Mouse (Mus musculus): Measurements from ENCODE around the gene Gm49601.

The Gm49601 gene

DNA sequence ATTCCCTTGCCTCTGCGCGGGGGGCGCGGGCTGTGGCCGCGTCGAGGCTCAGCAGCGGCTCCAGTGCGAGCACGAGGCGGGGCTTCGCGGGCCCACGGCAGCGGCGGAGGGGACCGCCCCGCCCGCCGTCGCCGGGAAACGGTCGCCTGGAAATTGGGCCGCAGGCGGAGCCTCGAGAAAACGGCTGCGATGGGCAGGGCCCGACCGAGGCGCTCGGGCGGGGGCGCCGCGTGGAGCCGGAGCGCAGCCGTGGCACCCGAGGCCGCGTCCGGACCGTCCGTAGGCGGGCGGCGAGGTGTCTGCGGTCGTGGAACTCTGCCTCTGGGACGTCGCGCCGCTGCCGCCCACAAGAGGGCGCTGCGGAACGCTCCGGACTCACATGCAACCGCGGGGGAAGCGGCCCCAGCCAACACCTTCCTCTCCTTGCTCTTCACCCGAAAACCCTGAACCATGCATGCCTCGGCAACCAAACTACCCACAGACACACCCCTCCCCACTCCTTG is at the start of gene Gm49601:
Gene Gm49601, minus strand, starts transcription at position 52 of the 503 bp plus-strand sequence.
- peak; percentile 59 to 72 for DNase-seq (ENCODE audit: low read depth in 2 of 2, low spot score in 2 of 2)

DNA sequence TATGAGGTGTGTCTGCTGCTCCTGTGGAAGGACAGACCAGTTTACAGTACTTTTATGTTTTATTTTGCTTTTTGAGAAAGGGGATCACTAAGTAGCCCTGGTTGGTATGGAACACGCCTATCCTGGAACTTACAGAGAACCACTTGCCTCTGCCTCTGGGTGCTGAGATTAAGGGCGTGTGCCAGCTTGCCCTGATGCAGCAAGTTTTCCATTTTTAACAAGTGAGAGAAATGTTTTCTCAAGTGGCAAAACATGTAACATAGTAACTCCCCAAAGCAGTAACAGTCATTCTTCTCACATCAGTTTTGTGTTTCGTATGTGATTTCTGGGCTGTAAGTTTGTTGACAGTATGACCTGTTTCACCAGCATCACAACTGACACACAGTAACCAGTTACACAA is 46.8 kb upstream of the Gm49601 start:
- DNase-seq (ENCODE audit: low read depth in 2 of 2, low spot score in 2 of 2), result no peak

DNA sequence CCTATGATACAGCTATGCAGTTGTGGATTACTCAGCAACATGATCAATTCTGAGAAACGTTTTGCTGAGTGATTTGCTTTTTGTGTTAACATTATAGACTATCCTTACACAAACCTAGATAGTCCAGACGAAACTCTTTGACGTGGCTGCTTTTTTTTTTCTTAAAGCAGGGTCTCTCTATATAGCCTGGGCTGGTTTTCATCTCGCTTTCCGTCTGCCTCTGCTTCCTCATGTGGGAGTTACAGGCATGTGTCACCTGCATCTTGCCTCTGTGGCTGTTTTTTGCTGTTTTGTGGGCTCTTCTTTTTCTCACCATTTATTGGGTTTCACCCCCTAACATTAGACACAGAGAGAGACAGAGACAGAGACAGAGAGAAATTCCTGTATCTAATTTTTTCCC is 45.8 kb upstream of the Gm49601 start:
- no peak for DNase-seq (ENCODE audit: low read depth in 2 of 2, low spot score in 2 of 2)

DNA sequence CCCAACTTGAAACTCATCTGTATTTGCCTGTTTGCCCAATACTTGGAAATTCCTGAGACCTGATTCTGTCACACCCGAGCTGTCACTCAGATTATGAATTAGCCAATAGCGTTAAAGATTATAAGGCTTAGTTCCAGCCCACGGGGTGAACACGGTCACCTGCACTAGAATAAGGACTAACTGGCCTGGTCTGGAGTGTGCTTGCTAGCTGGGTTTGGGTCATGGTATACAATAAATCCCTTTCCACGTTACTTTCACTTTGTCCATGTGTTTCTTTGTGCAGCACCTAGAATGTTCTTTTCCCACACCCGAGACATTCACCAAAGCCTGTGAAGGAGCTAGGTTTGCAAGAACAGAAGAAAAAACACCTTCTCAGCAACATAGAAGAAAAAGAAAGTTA is 43.7 kb upstream of the Gm49601 start:
- DNase-seq (ENCODE audit: low read depth in 2 of 2, low spot score in 2 of 2), result no peak

DNA sequence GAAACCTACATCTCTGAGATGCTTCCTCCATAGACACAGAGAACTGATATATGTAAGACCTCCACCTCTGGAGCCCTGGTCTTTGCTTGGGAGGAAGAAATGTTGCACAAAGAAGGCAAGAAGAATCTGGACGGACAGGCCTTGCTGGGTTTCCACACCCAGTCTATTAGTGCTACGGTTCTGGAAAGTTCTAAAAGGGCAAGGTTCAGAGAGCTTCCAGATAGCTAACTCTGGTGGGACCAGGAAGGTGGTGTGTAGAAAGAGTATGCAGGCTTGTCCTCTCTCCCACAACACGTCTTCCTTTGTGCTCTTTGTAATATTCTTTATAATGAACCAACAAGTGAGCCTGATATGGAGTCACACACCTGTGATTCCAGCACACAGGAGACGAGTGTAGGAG is 32.4 kb upstream of the Gm49601 start:
- no peak for DNase-seq (ENCODE audit: low read depth in 2 of 2, low spot score in 2 of 2)

DNA sequence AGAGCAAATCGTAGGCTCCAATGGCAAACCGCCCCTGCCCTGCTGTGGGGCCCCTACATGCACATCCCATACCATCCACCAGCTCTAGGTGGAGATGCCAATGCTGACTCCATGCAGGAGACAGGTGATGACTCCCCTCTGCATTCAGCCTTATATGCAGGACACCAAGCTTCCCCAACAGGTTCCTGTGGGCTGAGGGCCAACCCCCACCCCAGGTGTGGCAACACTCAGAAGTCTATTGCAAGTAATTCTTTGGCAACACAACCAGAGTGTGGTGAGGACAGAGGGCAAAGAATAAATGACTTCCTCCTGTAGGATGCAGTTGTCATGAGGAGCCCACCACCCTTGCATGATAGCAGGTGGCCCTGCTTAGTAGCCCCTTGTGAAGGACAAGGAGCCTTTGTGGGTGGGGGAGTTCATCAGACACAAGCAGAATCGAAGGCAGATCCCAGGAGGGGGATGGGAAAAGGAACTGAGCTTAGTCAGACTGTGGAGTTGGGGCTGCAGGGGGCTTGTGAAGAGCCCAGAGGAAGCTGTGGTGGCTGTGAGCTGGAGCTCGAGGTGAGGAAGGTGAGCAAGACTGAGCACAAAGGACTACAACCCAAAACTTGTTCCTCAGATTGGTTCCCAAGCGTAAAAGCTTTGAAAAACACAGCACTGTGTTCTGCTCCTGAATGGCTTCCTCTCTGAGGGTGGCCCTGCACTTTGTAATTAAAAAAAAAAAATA is 29.3 kb upstream of the Gm49601 start:
- no peak for DNase-seq (ENCODE audit: low read depth in 2 of 2, low spot score in 2 of 2)

DNA sequence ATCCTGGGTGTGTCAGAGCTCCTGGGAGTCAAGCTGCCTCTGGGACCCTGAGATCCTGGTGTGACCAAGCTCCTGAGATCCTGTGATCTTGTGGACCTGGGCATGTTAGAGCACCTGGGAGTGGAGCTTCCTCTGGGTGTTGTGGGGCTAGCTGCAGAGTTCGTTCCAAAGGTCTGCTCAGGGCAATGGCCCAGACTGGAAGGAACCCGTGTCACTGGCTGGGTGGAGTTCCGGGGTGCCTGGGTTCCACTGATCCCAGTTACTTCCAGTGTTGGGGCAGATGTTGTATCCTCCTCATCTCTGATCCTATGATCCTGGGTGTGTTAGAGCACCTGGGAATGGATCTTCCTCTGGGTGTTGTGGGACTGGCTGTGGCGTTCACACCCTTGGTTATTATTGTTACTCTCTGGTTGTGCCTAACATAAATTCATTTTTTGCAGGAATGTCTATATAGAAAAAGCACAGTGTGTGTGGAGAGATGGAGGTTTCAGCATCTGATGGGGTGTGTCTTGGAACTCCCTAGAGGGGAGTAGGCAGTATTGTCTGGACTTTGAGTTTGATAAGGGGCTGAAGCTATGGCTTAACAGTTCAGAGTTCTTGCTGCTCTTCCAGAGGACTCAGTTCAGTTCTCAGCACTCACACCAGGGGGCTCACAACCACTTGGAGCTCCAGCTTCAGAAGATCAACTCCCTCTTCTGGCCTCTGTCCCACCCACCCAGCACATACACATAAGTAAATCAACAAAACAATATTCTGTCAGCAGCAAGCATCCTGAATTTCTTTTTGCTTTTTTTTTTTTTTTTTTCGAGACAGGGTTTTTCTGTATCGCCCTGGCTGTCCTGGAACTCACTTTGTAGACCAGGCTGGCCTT is 27.3 kb upstream of the Gm49601 start:
- no peak for DNase-seq (ENCODE audit: low read depth in 2 of 2, low spot score in 2 of 2)

DNA sequence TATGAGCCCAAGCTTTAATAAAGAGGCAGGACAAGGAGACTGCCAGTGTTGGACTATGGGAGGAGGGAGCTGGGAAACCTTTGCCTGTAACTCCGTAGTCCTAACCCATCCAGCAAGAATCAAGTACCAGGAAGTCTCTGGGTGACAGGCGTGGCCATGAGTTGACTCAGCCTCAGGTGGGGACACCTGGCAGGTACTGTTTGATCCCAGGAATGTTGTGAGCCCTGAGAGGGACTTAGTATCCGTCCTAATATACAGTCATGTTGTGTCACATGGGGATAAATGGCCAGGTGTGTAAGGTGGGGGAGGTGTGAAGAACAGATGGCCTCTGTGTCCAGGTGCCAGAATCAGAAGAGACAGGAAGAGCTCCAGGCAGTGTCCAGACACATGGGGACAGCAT is 22.9 kb upstream of the Gm49601 start:
- no peak for DNase-seq (ENCODE audit: low read depth in 2 of 2, low spot score in 2 of 2)

DNA sequence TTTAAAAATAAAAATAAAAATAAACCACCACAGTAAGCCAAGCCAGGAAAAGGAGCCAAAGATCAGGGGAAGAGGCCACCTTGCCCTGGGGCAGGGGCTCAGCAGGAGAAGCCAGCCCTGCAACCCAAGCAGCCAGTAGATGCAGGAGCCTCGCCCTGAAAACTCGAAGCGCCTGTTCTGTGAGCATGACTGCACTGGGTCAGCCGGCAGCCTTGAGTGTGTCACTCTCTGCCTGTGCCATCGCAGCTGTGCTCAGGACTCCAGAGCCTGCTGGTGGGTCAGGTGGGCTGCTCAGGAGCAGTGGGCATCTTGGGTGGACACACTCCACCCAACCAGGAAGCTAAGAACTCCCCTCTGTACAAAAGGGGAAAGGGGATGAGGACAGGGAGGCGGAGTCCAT is 19.1 kb upstream of the Gm49601 start:
- DNase-seq (ENCODE audit: low read depth in 2 of 2, low spot score in 2 of 2), result no peak

DNA sequence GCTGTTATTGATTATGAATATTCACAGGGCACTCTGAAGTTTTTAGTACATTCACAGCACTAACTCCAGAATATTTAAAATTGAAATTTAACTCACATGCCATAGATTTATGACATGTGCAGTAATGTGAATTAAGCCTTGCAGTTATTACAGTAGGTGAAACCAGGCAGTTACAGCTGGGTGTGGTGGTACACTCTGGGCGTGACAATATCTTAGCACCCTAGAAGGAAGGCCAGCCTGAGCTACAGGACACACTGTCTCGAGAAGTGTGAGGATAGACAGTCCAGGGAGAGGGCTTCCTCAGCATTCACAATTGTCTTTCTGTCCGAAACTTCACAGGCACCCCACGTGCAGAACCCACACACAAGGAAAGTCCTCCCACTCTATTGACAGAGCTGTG is 18.3 kb upstream of the Gm49601 start:
- DNase-seq (ENCODE audit: low read depth in 2 of 2, low spot score in 2 of 2), result no peak

DNA sequence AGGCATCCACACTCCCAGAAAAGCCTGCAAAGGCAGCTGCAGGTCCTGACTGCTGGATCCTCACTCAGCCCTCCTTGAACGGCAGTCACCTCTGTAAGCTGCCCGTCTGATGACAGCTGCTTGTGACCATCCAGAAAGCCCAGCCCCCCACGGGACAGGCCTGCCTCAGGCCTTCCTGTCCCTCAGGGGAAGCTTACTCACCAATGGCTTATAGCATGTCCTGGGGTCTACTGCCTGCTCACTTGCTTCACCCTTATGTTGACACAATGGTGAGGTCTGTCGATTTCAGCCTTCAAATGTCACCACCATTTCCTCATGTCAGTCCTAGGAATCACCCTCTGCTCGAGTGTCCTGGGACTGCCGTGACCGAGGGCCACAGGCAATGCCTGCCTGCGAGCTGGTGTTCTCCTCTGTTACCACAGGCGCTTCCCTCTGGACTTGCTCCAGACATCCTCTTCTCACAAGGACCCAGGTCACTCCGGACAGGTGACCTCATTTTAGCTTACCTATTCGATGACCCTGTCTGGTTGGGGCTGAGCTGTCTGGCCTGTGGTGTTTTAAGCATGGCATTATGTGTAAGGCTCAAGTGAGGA is 17.3 kb upstream of the Gm49601 start:
- DNase-seq (ENCODE audit: low read depth in 2 of 2, low spot score in 2 of 2), result no peak

DNA sequence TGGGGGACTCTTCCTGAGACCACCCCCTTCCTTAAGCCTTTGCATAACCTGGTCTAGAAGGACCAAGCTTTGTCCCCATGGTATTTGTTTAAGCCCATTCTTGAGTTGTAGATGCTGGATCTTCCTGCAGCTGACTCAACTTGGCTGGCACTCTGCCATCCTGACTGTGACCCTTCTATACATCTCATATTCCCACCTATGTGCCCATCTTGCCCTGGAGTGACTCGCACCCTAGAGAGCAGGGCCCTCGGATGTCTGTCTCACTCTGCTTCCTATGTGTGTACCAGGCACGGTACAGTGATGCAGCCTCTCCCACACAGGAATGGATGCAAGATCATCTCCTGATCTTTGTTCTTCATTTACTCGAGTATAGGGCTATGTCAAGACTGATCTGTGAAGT is 16.7 kb upstream of the Gm49601 start:
- DNase-seq (ENCODE audit: low read depth in 2 of 2, low spot score in 2 of 2), result no peak

DNA sequence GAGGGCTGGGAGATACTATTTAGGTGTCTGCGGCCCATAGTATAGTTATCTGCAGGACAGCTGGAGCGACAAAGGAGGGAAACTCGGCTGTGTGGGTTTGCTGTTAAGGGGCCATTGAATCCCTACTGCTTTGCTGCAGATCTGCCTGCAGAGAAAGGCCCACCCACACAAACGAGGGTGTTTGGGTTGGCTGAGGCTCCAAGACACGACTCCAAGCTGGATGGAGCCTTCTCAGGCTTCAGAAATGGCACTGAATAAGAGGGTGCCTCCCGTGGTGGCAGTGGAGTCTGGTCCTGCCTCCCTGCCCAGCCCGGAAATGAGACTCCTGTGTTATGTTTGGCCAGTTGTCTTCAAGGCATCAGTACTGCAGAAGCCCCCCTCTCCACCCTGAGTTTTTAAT is 16.1 kb upstream of the Gm49601 start:
- no peak for DNase-seq (ENCODE audit: low read depth in 2 of 2, low spot score in 2 of 2)

DNA sequence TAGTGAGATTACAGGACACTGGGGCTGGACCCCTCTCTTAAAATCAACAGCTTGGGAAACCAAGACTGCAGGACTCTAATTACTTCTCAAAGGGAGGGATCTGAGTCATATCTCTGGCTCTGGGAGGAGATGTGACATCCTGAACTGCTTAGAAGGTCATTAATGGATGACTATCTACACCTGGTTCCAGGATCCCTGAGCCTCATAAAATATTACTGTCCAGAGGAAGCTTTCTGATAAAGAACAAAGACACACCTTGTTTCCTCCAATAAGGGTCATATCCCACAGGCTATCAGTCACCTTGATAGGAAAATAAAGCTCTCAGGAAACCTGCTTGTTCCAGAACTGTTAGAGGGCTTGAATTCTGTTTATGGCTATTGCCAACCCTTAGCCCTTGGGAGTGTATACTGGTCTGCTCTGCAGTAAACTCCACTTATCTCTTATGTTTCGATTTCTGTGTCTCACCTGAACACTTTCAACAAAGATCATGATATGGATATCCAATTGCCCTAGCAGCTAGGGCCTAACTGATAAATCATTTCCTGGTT is 13.2 kb upstream of the Gm49601 start:
- no peak for DNase-seq (ENCODE audit: low read depth in 2 of 2, low spot score in 2 of 2)

DNA sequence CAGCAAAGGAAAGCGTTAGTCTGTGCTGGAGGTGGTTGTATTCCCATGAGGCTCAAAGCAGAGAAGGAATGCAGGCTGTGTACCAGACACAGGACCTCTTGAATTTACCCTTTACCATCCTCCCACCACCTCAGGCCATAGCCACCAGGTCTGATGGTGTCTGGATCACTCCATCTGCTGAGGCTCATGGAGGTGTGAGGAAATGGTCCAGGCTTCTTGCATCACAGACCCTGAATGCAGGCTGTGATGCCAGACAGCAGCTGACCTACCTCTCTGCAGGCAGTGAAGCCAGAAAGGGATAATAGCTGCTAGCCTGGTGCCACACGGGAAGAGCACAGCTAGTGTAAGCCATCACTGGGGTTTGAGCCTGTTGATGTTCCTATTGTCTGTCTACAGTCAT is 12.2 kb upstream of the Gm49601 start:
- DNase-seq (ENCODE audit: low read depth in 2 of 2, low spot score in 2 of 2), result no peak

DNA sequence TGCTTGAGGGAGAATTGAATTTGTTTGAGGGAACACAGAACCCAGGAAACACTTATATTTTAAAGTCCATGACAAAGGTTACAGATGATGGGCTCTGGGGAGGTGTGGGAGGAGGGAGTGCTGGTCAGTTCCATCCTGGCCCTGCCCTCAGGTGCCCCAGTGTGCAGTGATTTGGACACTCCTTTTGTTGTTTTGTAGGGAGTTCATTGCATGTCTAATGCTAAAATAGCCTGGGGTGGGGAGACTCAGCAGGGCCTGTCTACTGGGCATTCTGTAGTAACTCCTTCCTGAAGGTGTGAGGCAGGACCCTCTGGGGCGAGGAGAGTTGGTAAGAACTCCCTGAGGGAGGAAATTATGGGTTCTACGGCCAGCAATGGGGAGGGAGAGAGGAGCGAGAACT is 10.6 kb upstream of the Gm49601 start:
- no peak for DNase-seq (ENCODE audit: low read depth in 2 of 2, low spot score in 2 of 2)

DNA sequence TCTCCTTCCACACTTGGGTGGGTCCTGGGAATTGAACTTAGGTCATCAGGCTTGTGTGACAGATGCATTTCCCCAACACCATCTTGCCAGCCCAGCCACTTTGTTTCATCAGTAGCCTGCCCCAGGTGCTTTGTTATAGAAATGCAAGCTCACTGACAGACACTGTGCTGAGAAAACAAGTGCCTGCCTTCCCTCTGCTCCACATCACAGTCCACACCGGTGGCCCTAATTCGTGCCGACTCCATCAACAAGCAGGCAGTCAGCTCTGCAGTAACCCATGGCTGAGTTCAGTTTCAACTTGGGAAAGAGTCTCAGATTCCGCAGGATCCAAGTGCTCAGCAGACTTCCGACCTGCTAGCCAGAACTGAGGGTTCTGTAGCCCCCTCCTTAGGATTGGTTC is 10.2 kb upstream of the Gm49601 start:
- no peak for DNase-seq (ENCODE audit: low read depth in 2 of 2, low spot score in 2 of 2)

DNA sequence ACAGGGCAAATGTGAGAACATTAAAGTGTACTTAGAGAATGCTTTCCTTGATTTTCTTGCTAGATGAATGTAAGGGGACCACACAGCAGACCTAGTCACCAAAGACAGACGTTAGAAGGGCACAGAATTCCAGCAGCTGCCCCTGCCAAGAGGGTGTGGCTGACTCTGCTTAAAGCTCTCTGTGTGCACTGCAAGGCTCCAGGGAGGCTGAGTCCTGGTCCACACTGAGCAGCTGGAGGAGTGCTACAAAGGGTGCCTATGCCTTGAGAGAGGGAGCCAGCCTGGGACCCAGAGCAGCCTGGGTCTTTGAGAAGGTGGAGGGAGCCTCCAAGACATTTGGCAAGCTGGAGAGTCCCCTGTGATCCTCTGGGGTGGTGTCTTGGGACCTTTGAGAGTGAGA is 7.1 kb upstream of the Gm49601 start:
- DNase-seq (ENCODE audit: low read depth in 2 of 2, low spot score in 2 of 2), result no peak

DNA sequence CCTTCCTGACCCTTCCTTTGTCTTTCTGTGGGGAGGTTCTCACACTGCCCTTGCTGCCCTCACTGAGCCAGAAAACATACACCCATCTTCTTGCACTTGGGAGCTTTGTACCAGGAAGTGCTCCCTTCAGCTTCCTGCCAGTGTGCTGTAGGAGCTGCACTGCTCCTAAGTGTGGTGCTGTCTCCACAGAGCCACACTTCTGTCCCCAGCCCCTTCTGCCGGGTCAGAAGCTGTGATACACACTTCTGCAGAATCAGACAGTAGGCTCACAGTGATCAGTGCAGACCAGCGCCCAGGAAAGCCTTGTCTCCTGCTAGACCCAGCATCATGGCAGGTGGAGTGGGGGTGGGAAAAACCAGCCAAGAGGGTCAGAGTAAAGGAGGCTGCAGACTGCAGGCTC is 6.6 kb upstream of the Gm49601 start:
- DNase-seq (ENCODE audit: low read depth in 2 of 2, low spot score in 2 of 2), result no peak

DNA sequence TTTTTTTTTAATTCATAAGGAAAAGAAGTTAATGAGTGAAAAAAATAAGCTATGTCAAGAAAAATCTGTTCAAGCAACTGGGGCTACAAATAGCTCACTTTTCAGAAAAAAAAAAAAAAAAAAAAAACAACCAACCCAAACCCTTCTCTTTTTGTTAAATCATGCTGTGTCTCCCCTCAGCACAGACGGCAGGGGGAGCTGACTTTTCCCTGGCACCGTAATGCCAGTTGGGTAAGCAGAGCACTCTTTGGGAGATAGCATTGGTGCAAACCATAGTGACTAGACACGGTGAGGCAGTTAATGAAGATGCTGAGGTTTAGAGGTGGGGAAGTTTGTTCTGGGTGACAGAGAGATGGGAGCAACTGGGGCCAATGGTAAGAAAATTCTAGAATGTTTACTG is 5.8 kb upstream of the Gm49601 start:
- no peak for DNase-seq (ENCODE audit: low read depth in 2 of 2, low spot score in 2 of 2)

DNA sequence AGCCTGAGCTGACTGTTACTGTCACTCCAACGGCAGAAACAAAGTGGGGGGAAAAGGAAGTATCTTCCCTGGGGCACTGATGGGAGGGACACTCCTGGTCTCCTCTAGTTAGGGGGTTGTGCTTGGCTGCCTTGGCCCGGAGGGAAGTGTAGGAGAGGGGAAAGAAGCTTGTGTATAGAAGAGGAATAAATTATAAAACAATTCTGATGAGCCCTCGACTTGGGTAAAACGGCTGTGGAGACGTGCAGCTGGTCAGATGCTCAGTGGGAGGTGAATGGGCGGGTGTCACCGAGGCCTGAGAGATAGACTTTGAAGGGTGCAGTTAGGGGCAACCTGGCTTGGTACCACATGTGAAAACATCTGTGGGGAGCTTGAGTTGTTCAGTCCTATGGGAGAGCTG is 4.9 kb upstream of the Gm49601 start:
- no peak for DNase-seq (ENCODE audit: low read depth in 2 of 2, low spot score in 2 of 2)

DNA sequence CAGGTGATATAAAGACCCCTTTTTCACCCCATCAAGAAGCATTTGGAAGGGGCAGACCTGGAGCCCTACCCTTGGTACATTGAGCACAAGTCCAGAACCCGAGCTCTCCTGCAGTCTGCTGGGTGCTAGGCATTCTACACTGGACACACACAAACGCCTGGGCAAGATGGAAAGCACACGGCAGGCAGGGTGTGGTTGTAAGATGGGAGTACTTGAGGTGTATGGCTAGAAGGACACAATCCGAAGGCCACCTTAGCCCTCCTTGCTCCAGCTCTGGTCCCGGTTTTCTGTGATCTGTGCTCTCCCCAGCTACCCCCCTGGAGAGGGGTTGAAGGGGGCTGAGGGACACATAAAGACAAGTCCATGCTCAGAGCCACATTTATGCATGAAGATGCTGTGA is 4.1 kb upstream of the Gm49601 start:
- DNase-seq (ENCODE audit: low read depth in 2 of 2, low spot score in 2 of 2), result no peak
